Mouse (Mus musculus): ENCODE results near the gene Fh1.

DNA sequence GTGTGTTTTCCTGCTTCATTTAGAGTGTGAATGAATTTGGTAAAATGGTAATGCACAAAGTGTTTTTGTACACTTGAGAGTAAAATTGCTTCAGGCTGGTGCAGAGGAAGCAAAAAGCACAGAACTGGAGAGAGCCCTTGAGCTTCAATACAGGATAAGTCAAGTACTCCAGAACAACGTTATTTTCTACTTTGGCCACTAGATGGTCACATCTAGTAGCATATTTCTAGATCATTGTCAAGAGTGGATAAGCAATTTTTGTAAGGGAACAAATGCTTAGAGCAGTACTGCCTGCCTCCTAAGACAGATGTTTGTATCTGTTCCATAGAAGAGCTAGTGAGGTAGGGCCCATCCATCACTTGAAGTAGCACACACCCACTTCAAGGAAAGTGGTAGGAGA, 46.2 kb upstream of the Fh1 start:
- TF ChIP-seq GATA1 (IDR thresholded peaks at IDR 0.05; ENCODE audit: low read length) (no peak), TAL1 (IDR thresholded peaks at IDR 0.05; ENCODE audit: low read length) (no peak)
